Mouse (Mus musculus) spleen, adult 2 months (tissue): ENCODE results near the gene Trub2. TPM values are rescaled to one million over a fixed set of nuclear protein-coding genes. Genes with fewer than 3 reads are reported as not detected.

ENCODE experiments used
- DNase-seq, 2 experiments: peaks; one replicate each; pipeline versions ENCODE4 v3.0.0 to v3.0.0-alpha.2; 2012 to 2021; ENCODE audit warnings: low spot score in 2 of 2, low read depth in 1 of 2
- H3K27ac ChIP-seq: fragments of 200-500 bp; 2 replicates; pipeline ENCODE4 v1.5.1; 2012; ENCODE audit warnings: low read length, inconsistent platforms; ENCODE audit not compliant: insufficient read depth
- H3K27me3 ChIP-seq: fragments of 200-500 bp; 2 replicates; pipeline ENCODE4 v1.6.1; 2012; ENCODE audit warnings: mild to moderate bottlenecking, moderate library complexity, low read length, inconsistent platforms; ENCODE audit not compliant: control insufficient read depth, insufficient read depth
- H3K36me3 ChIP-seq: fragments of 200-500 bp; 2 replicates; pipeline ENCODE4 v1.6.1; 2012; ENCODE audit warnings: mild to moderate bottlenecking, low read length, inconsistent platforms; ENCODE audit not compliant: control insufficient read depth, insufficient read depth
- H3K4me1 ChIP-seq: fragments of 200-500 bp; 2 replicates; pipeline ENCODE4 v1.6.1; 2011; ENCODE audit warnings: inconsistent platforms; ENCODE audit not compliant: control insufficient read depth, insufficient read depth, insufficient read length
- H3K4me3 ChIP-seq: fragments of 200-500 bp; 2 replicates; pipeline ENCODE4 v1.5.1; 2011; ENCODE audit warnings: mild to moderate bottlenecking, inconsistent platforms; ENCODE audit not compliant: insufficient read depth, insufficient read length; ENCODE audit errors: extremely low read depth
- CTCF ChIP-seq: fragments of 200-500 bp; IDR thresholded peaks from 2 replicates; pipeline ENCODE4 v1.5.1; 2011; ENCODE audit warnings: mild to moderate bottlenecking, inconsistent platforms; ENCODE audit not compliant: insufficient read depth, insufficient read length, insufficient replicate concordance; ENCODE audit errors: extremely low read depth
- POLR2A ChIP-seq: fragments of 200-500 bp; IDR thresholded peaks from 2 replicates; pipeline ENCODE4 v1.6.1; 2011; ENCODE audit warnings: low read depth, low read length, inconsistent platforms
- WGBS: fragments of 180-500 bp; shearing (Covaris S2); methylation state at CpG from one replicate; pipeline ENCODE4 v1.1.7; 2018; 5-methylcytosine and 5-hydroxymethylcytosine counted together
- polyA plus RNA-seq: library from polyadenylated mRNA; depleted of rRNA; stranded (reverse); fragments of >200 nt; gene quantifications from 2 replicates; pipeline ENCODE4 v1.2.3, GENCODE M21; 2012

The Trub2 gene
- polyA plus RNA-seq, 1 experiment: 29.3 TPM

DNA sequence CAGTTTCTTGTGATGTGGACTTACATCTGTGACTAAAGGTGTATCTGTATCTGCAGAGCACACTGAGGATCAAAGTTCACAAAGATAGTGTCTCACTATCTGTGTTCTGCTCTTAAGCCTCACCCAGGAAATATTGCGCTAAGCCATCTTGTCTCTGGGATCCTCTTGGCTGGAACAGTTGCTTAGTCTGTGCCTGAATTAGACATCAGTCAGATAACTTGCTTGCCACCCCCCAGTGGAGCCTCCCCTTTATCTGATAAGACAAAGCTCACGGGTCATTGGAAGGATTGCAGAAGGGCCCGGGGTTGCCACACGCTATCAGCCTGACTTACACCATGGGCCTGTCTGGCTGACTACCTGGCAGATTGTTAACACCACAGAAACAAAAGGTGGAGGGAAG is 15.0 kb downstream of the Trub2 start:
- Histone ChIP-seq H3K4me1 (no peaks in the 10 kb centered on the region), H3K36me3 (peaks cover 15% of the 10 kb centered on the region), H3K27me3 (no peaks in the 10 kb centered on the region), H3K4me3 (no peak overlapping the region), H3K27ac (no peak overlapping the region)
- TF ChIP-seq POLR2A (no peak), CTCF (no peak)
- DNase-seq: no peak
- WGBS: 84% methylated on average over 4 of the region's 4 CpGs

DNA sequence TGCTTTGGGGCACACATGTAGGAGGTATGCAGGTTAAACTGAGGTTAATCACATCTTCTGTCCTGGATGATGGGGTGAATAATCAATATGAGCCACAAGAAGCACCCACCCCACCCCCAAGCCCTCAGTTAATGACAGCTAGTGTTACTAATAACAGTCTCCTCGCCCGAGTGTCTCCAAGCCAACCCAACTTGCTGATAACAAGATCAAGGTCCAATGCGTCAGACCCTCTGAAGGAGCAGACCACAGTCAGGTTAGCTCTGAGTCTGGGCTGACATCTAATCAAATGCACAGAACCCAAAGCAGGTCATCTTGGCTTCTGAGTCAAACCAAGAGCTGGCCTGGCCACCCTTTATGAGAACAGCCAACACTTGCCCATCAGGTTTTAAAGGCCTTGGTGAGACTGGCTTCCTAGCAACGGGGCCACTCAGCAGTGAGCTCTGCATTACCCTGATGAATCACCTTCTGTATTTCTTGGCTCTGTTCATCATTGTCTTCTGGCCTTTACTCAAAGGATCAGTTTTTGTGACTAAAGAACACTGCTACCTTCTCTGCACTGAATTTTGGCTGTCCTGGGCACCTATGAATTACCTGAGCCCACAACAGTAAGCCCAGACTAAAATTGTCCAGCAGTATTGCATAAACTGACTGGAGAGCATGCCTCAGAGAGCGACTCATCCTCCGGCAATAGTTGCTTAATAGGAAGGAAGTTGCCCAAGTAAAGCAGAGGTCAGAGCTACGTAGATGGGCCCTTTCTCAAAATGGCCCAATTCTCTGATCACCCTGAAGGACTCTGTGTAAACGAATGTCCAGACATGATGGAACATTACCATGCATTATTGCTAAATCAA is 16.5 kb downstream of the Trub2 start:
- Histone ChIP-seq H3K27me3 (no peaks in the 10 kb centered on the region), H3K36me3 (peaks cover 2% of the 10 kb centered on the region; the same call in 1 of the 2 replicates), H3K4me3 (no peak overlapping the region), H3K27ac (no peak overlapping the region; the same call in 1 of the 2 replicates), H3K4me1 (no peaks in the 10 kb centered on the region)
- no peak for DNase-seq
- no peak for TF ChIP-seq CTCF
- WGBS: 68% methylated on average over 8 of the region's 8 CpGs

- Histone ChIP-seq H3K4me3 (no peak overlapping the region), H3K4me1 (no peaks in the 10 kb centered on the region), H3K27ac (no peak overlapping the region), H3K36me3 (peaks cover 2% of the 10 kb centered on the region; the same call in 1 of the 2 replicates), H3K27me3 (no peaks in the 10 kb centered on the region)
- no peak for DNase-seq
- TF ChIP-seq CTCF (no peak), POLR2A (no peak)
Observed at GRCm38 (mm10) chr2:29770162-29770561, 18.1 kb downstream of the Trub2 start.

DNA sequence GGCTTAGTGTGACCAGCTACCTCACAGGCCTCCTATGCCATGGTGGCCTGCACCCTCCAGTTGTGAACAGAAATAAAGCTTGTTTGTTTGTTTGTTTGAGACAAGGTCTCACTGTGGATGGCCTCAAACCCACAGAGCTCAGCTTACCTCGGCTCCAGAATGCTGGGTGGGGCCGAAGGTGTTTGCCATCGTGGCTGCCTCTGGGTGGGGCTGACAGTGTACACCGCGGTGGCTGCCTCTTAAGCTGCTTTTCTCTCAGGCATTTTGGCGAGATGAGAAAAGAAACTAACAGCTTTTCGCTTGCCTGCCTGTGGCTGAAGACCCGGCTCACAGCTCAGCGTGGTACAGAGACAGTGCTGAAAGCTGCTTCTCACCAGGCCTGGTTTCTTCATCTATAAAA is 19.4 kb downstream of the Trub2 start:
- no peak for DNase-seq
- Histone ChIP-seq H3K36me3 (no peaks in the 10 kb centered on the region), H3K4me3 (no peak overlapping the region), H3K27me3 (no peaks in the 10 kb centered on the region), H3K27ac (no peak overlapping the region), H3K4me1 (no peaks in the 10 kb centered on the region)
- WGBS: 71% methylated on average over 9 of the region's 9 CpGs
- TF ChIP-seq POLR2A (no peak), CTCF (no peak)

GRCm38 (mm10) chr2:29767976-29768709 is 20.2 kb downstream of the Trub2 start:
- Histone ChIP-seq H3K36me3 (no peaks in the 10 kb centered on the region), H3K4me3 (no peak overlapping the region), H3K4me1 (no peaks in the 10 kb centered on the region), H3K27ac (no peak overlapping the region), H3K27me3 (no peaks in the 10 kb centered on the region)
- TF ChIP-seq CTCF (no peak), POLR2A (no peak)
- 79% methylated on average over 11 of the region's 11 CpGs for WGBS
- no peak for DNase-seq

DNA sequence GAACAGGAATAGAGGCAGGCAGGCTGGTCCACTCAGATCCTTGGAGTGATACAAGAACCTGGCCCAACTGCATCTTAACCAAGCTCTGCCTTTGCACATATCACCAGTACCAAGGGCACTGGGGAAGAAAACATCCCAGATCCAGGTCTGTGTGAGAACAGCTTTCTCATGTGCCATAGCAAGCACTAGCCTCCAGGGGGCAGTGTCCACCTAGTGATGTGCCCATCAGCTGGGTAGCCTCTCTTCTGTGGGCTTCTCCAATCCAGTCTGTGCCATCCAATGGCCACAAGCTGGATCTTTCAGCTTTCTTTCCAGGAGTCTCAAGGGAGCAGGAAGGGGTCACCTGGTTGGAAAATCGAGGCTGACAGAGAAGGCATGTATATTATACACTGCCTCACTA is 23.5 kb downstream of the Trub2 start:
- Histone ChIP-seq H3K27me3 (no peaks in the 10 kb centered on the region), H3K4me1 (no peaks in the 10 kb centered on the region), H3K4me3 (no peak overlapping the region), H3K27ac (no peak overlapping the region), H3K36me3 (no peaks in the 10 kb centered on the region)
- DNase-seq: peak; percentile 14 to 57
- WGBS: 0% methylated on average over 1 of the region's 1 CpGs
- TF ChIP-seq CTCF: peak; percentile 88; the same call in 1 of the 2 replicates
- TF ChIP-seq POLR2A: no peak

DNA sequence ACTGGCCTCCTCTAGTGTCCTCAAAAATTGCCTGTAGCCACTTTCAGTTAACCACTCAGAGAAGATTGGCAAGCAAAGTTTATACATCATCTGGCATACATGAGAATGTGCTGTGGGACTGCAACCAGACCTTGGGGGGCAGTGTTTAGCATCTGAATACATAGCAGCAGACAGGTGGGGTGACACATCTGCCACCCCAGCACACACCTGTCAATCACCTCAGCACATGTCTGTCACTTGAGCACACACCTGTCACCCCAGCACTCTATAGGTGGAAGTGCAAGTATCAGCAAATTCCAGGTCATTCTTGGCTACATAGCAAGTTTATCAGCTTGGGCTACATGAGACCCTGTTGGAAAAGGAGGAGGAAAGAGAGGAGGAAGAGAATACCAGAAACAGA is 32.6 kb downstream of the Trub2 start:
- Histone ChIP-seq H3K4me3 (no peak overlapping the region), H3K36me3 (no peaks in the 10 kb centered on the region), H3K27me3 (peaks cover 13% of the 10 kb centered on the region), H3K27ac (no peak overlapping the region), H3K4me1 (no peaks in the 10 kb centered on the region)
- TF ChIP-seq POLR2A: no peak
- TF ChIP-seq CTCF: no peak
- DNase-seq: no peak
